Mouse (Mus musculus): ENCODE data around the gene Ifna6.

DNA sequence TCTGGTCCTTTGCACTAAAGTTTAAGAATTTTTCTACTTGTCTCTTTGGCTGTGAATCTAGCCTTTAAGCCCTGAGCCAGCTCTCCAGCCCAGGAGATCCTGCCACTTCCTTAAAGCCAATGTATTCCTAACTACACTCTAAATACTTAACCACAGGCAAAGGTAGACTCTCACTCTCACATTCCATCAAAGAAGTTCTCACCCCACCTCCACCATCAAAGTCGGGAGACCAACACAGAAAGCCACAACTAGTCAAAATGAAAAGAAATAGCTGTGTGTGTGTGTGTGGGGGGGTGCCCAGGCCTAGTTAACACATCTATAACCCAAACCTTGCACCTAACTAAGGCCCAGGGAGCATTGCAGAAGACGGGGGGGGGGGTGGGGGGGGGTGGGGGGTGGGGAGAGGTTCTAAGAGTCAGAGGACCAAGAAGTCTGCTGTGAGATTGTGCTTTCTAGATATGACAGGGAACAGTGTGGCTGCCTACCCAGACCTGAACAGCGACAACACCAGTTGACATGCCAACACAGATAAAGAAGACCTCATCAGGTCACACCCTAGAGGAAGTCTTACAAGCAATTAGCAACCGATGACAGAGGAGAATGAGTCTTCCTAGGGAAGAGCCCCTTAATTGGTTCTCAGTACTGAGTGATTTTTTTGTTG lies 48.3 kb downstream of the Ifna6 start:
- TF ChIP-seq CTCF (IDR thresholded peaks at IDR 0.05; ENCODE audit: low read depth) (no peak), EP300 (optimal IDR thresholded peaks at IDR 0.05) (no peak)

Measured in stomach, postnatal 0 days (tissue).